Mouse (Mus musculus): ENCODE measurements at regions not wholly inside any gene's neighbourhood (a gene's known extent, or its start where the extent isn't known, plus 50 kb on each side); places are given as distances from the start of the nearest gene placed in this dataset.

DNA sequence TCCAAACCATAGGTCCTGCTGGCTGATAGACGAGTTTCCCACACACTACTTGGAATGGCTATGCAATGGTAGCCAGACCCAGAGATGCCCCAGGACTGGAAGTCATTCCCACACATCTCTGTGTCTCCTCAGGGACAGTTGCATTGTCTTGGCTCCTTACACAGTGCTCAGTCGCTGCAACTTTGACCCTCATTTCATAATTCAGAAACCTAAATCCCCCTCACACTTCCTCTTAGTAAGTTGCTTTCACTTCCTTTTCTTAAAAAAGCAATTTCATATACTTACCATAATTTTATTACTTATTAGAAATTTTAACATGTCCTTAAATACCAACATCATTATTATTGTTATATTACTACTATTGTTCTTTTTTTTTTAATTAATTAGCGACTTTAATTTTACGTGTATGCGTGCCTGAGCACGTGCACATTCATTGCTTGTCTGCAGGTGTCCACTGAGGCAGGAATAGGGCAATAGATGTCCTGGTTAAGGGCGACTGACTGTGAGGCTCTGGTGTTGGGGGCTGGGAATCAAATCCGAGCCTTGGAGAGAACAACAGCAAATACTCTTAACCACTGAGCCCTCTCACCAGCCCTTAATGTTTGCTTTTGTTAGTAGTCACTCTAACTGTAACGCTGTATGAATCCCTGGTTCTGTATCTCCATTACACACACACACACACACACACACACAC, 129.9 kb upstream of the Tle3 start:
- H3K9me3 ChIP-seq (ENCODE audit: low read length) = no peaks in the 10 kb centered on the region
- no peaks in the 10 kb centered on the region for H3K36me3 ChIP-seq (ENCODE audit: insufficient read depth, low read length)
- no peak overlapping the region for H3K4me3 ChIP-seq (ENCODE audit: low read depth, low read length)
- H3K4me2 ChIP-seq (ENCODE audit: low read depth, low read length, poor library complexity, severe bottlenecking) = no peak overlapping the region
- peaks cover 4% of the 10 kb centered on the region; the same call in 1 of the 2 replicates for H3K4me1 ChIP-seq (ENCODE audit: insufficient read depth, low read length)
- peaks cover 5% of the 10 kb centered on the region; the same call in 1 of the 2 replicates for H3K27me3 ChIP-seq (ENCODE audit: insufficient read depth, low read length)
- H3K9ac ChIP-seq (replicated peaks; ENCODE audit: low read length, poor library complexity, severe bottlenecking) = no peak overlapping the region
- H3K27ac ChIP-seq (ENCODE audit: low read depth, low read length) = no peak overlapping the region
- ATAC-seq (ENCODE audit: low FRiP score) (no peak), DNase-seq (ENCODE audit: low spot score) (no peak)
- WGBS = 57% methylated on average over 9 of the region's 9 CpGs
- TF ChIP-seq CTCF (IDR thresholded peaks at IDR 0.05) = no peak

DNA sequence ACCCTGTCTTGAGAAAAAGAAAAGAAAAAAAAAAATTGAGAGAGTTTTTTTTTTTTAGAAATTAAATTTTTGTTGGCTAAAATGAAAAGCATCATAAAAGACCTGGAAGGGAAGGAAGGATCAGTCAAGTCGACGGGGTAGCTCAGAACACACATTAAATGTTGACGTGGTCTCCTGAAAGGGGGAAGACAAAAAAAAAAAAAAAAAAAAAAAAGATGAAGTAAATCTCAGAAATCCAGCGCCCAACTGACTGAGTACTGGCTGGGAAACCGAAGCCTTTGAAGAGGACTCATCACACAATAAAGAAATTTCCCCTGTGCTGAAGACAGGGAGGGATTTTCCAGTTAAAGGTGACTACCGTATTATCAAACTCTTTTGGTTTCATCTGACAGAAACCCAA, 128.9 kb upstream of the Tle3 start:
- ATAC-seq (ENCODE audit: low FRiP score) = no peak
- TF ChIP-seq CTCF (IDR thresholded peaks at IDR 0.05) = no peak
- DNase-seq (ENCODE audit: low spot score) = no peak

DNA sequence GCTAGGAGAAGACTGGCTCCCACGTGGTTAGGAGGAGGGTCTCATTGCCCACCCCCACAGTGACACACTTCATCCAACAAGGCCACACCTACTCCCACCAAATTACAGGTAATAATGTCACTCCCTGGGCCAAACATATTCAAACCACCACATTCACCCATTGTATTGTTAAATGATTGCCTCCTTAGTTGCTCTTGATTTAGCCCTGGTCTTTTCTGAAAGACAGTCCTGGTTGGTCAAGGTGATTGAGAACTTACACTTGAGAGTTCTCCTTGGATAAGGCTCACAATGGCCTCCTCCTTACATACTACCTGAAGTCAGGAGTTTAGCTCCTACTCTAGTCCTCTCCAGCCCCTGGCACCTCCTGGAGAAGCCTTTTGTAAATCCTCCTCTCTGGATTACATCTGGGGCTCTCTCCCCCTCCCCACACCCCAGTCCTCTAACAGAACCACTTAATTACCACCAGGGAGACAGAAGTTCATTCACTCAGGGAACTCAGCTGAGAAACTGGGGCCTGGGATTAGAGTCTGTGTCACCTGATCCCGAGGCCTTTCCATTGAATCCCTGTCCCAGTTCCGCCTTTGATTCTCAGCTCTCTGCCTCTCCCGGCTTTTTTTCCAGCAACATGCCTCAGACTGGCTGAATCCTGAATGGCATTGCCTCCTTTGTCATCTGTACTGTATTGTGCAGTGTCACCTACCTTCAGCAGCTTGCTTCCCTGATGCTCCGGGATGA, 122.3 kb upstream of the Tle3 start:
- Histone ChIP-seq H3K4me1 (ENCODE audit: insufficient read depth, low read length) (no peaks in the 10 kb centered on the region), H3K9me3 (ENCODE audit: low read length) (no peaks in the 10 kb centered on the region), H3K27ac (ENCODE audit: low read depth, low read length) (no peak overlapping the region), H3K27me3 (ENCODE audit: insufficient read depth, low read length) (no peaks in the 10 kb centered on the region), H3K4me2 (ENCODE audit: low read depth, low read length, poor library complexity, severe bottlenecking) (no peak overlapping the region), H3K9ac (replicated peaks; ENCODE audit: low read length, poor library complexity, severe bottlenecking) (no peak overlapping the region), H3K36me3 (ENCODE audit: insufficient read depth, low read length) (no peaks in the 10 kb centered on the region), H3K4me3 (ENCODE audit: low read depth, low read length) (no peak overlapping the region)
- ATAC-seq (ENCODE audit: low FRiP score) (no peak), DNase-seq (ENCODE audit: low spot score) (no peak)
- 24% methylated on average over 5 of the region's 5 CpGs for WGBS
- no peak for TF ChIP-seq CTCF (IDR thresholded peaks at IDR 0.05)

More for the DNA sequence above, 128.9 kb upstream of the Tle3 start:
- H3K36me3 ChIP-seq (ENCODE audit: insufficient read depth, low read length) = no peaks in the 10 kb centered on the region
- no peaks in the 10 kb centered on the region; the same call in 1 of the 2 replicates for H3K4me1 ChIP-seq (ENCODE audit: insufficient read depth, low read length)
- no peak overlapping the region for H3K9ac ChIP-seq (replicated peaks; ENCODE audit: low read length, poor library complexity, severe bottlenecking)
- no peak overlapping the region for H3K4me2 ChIP-seq (ENCODE audit: low read depth, low read length, poor library complexity, severe bottlenecking)
- 31% methylated on average over 6 of the region's 6 CpGs for WGBS
- H3K27ac ChIP-seq (ENCODE audit: low read depth, low read length) = no peak overlapping the region
- H3K27me3 ChIP-seq (ENCODE audit: insufficient read depth, low read length) = no peaks in the 10 kb centered on the region
- H3K4me3 ChIP-seq (ENCODE audit: low read depth, low read length) = no peak overlapping the region
- H3K9me3 ChIP-seq (ENCODE audit: low read length) = no peaks in the 10 kb centered on the region

DNA sequence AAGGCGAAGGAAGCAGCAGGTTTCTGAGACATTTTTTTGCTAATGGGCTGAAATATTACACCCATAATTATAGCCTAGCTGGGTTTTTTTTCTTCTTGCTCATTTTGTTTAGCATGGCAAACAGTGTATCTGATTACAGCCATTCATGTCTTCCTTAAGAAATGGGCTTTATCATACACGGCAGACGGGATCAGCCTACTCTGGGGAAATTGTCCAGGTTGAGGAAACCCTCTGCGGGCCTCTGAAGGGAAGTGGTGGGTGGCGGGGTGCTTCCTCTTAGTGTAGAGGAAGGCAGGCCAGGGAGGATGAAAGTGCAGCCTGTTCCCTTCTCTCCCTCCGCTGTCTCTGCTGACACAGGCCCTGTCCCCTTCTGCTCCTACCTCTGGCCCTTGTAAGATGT, 120.6 kb upstream of the Tle3 start:
- WGBS = 74% methylated on average over 6 of the region's 6 CpGs
- no peaks in the 10 kb centered on the region for H3K9me3 ChIP-seq (ENCODE audit: low read length)
- DNase-seq (ENCODE audit: low spot score) (no peak), ATAC-seq (ENCODE audit: low FRiP score) (no peak)
- no peak overlapping the region for H3K9ac ChIP-seq (replicated peaks; ENCODE audit: low read length, poor library complexity, severe bottlenecking)
- no peaks in the 10 kb centered on the region for H3K36me3 ChIP-seq (ENCODE audit: insufficient read depth, low read length)
- no peaks in the 10 kb centered on the region for H3K27me3 ChIP-seq (ENCODE audit: insufficient read depth, low read length)
- TF ChIP-seq CTCF (IDR thresholded peaks at IDR 0.05) = no peak
- H3K27ac ChIP-seq (ENCODE audit: low read depth, low read length) = no peak overlapping the region
- no peak overlapping the region for H3K4me3 ChIP-seq (ENCODE audit: low read depth, low read length)
- no peaks in the 10 kb centered on the region for H3K4me1 ChIP-seq (ENCODE audit: insufficient read depth, low read length)
- no peak overlapping the region for H3K4me2 ChIP-seq (ENCODE audit: low read depth, low read length, poor library complexity, severe bottlenecking)

DNA sequence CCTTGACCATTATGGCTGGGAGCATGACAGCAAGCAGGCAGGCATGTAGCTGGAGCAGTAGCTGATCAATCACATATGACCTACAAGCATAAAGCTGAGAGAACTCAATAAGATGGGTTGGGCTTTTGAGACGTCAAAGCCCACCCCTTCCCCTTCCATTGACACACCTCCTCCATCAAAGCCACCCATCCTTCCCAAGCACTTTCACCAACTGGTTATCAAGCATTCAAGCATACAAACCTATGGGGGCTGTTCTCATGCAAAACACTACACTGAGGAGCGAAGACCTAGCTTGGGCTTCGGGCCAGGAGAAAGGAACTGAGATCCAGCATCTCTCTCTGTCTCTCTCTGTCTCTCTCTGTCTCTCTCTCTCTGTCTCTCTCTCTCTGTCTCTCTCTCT, 118.4 kb upstream of the Tle3 start:
- ATAC-seq (ENCODE audit: low FRiP score) (no peak), DNase-seq (ENCODE audit: low spot score) (no peak)
- Histone ChIP-seq H3K9me3 (ENCODE audit: low read length) (no peaks in the 10 kb centered on the region), H3K36me3 (ENCODE audit: insufficient read depth, low read length) (no peaks in the 10 kb centered on the region), H3K4me2 (ENCODE audit: low read depth, low read length, poor library complexity, severe bottlenecking) (no peak overlapping the region), H3K27me3 (ENCODE audit: insufficient read depth, low read length) (no peaks in the 10 kb centered on the region), H3K4me3 (ENCODE audit: low read depth, low read length) (no peak overlapping the region), H3K27ac (ENCODE audit: low read depth, low read length) (no peak overlapping the region), H3K9ac (replicated peaks; ENCODE audit: low read length, poor library complexity, severe bottlenecking) (no peak overlapping the region), H3K4me1 (ENCODE audit: insufficient read depth, low read length) (no peaks in the 10 kb centered on the region)
- no peak for TF ChIP-seq CTCF (IDR thresholded peaks at IDR 0.05)
- 79% methylated on average over 3 of the region's 3 CpGs for WGBS

DNA sequence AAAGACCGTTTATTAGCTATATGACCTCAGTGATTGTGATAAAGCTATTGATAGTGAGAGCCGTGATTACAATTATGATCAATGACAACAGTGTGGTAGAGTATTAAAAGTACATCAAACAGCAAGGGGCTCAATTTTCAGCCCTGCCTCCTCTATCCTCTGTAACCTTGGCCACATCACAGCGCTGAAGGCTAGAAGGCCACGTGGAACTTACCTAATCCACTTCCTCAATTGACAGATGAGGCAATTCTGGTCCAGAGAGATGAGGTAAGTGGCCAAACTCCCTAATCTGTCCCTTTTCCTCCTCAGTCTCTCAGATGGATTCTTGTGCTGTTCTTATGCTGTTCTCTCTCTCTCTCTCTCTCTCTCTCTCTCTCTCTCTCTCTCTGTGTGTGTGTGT, 114.7 kb upstream of the Tle3 start:
- ATAC-seq (ENCODE audit: low FRiP score) (no peak), DNase-seq (ENCODE audit: low spot score) (no peak)
- Histone ChIP-seq H3K27ac (ENCODE audit: low read depth, low read length) (no peak overlapping the region), H3K27me3 (ENCODE audit: insufficient read depth, low read length) (no peaks in the 10 kb centered on the region), H3K9me3 (ENCODE audit: low read length) (no peaks in the 10 kb centered on the region), H3K4me3 (ENCODE audit: low read depth, low read length) (no peak overlapping the region), H3K36me3 (ENCODE audit: insufficient read depth, low read length) (no peaks in the 10 kb centered on the region), H3K9ac (replicated peaks; ENCODE audit: low read length, poor library complexity, severe bottlenecking) (no peak overlapping the region), H3K4me2 (ENCODE audit: low read depth, low read length, poor library complexity, severe bottlenecking) (no peak overlapping the region), H3K4me1 (ENCODE audit: insufficient read depth, low read length) (peaks cover 8% of the 10 kb centered on the region; the same call in 1 of the 2 replicates)
- TF ChIP-seq CTCF (IDR thresholded peaks at IDR 0.05) = no peak
- 60% methylated on average over 4 of the region's 4 CpGs for WGBS
